Mouse (Mus musculus) CH12.LX (cell line): ENCODE measurements at regions not wholly inside any gene's neighbourhood (a gene's known extent, or its start where the extent isn't known, plus 50 kb on each side); places are given as distances from the start of the nearest gene placed in this dataset.

ENCODE experiments used
- DNase-seq: peaks from one replicate; pipeline ENCODE4 v3.0.0-alpha.2; 2013; ENCODE audit errors: extremely low read depth
- H3K27ac ChIP-seq: 2 replicates; pipeline ENCODE4 v1.5.1; 2012; ENCODE audit warnings: low read depth, mild to moderate bottlenecking, control low read depth, moderate library complexity; ENCODE audit not compliant: insufficient read depth
- H3K27me3 ChIP-seq: replicated peaks from 2 replicates; pipeline ENCODE3; 2012; ENCODE audit warnings: inconsistent platforms
- H3K36me3 ChIP-seq, 2 experiments: replicated peaks in 1 of 2; 2 replicates each; pipeline versions ENCODE3 to v1.6.1; 2012; ENCODE audit warnings: inconsistent platforms in 1 of 2, low read length in 1 of 2, mild to moderate bottlenecking in 1 of 2, mixed read lengths in 1 of 2, moderate library complexity in 1 of 2; ENCODE audit not compliant: control insufficient read depth in 1 of 2, insufficient read depth in 1 of 2
- H3K4me1 ChIP-seq, 2 experiments: 2 replicates each; pipeline ENCODE4 v1.6.1; 2012; ENCODE audit warnings: inconsistent platforms in 1 of 2, moderate library complexity in 1 of 2; ENCODE audit not compliant: insufficient read depth in 2 of 2, control insufficient read depth in 1 of 2
- H3K4me2 ChIP-seq: 2 replicates; pipeline ENCODE4 v1.6.1; 2012; ENCODE audit warnings: low read depth, mild to moderate bottlenecking, control low read depth; ENCODE audit not compliant: poor library complexity, insufficient read depth, severe bottlenecking
- H3K4me3 ChIP-seq, 3 experiments: fragments of 150-350 bp in 1 of 3; sonication (generic) in 1 of 3; replicated peaks in 1 of 3; 2 replicates each; pipeline versions ENCODE3 to v1.5.1; 2011 to 2012; ENCODE audit warnings: low read depth in 2 of 3, low read length in 2 of 3, mild to moderate bottlenecking in 2 of 3, moderate library complexity in 2 of 3, control low read depth in 1 of 3, improper control_type of control experiment in 1 of 3, inconsistent platforms in 1 of 3, mixed read lengths in 1 of 3; ENCODE audit not compliant: poor library complexity in 1 of 3
- H3K79me2 ChIP-seq: replicated peaks from 2 replicates; pipeline ENCODE4 v1.6.1; 2012; ENCODE audit warnings: mild to moderate bottlenecking, moderate library complexity; ENCODE audit not compliant: control insufficient read depth, poor library complexity, insufficient read depth, severe bottlenecking; ENCODE audit errors: extremely low read depth
- H3K9ac ChIP-seq: 2 replicates; pipeline ENCODE4 v1.6.1; 2012; ENCODE audit warnings: low read depth, mild to moderate bottlenecking, control low read depth, moderate library complexity; ENCODE audit not compliant: insufficient read depth
- H3K9me3 ChIP-seq: replicated peaks from 2 replicates; pipeline ENCODE3; 2012; ENCODE audit warnings: low read length, inconsistent platforms, mixed read lengths
- CHD2 ChIP-seq: IDR thresholded peaks from 2 replicates; pipeline ENCODE4 v1.6.1; 2011; ENCODE audit warnings: low read length, improper control_type of control experiment
- CTCF ChIP-seq, 2 experiments: IDR thresholded peaks in 1 of 2; conservative IDR thresholded peaks in 1 of 2; 2 replicates each; pipeline ENCODE4 v1.5.1; 2011 to 2012; ENCODE audit warnings: low read depth in 2 of 2, low read length in 2 of 2, improper control_type of control experiment in 1 of 2, inconsistent platforms in 1 of 2, mild to moderate bottlenecking in 1 of 2, moderate library complexity in 1 of 2
- ELF1 ChIP-seq: IDR thresholded peaks from 2 replicates; pipeline ENCODE4 v1.6.1; 2014; ENCODE audit warnings: low read depth, mild to moderate bottlenecking, inconsistent platforms, low read length, improper control_type of control experiment
- EP300 ChIP-seq: IDR thresholded peaks from 2 replicates; pipeline ENCODE4 v1.6.1; 2011; ENCODE audit warnings: low read length, improper control_type of control experiment
- HCFC1 ChIP-seq: IDR thresholded peaks from 2 replicates; pipeline ENCODE4 v1.6.1; 2012; ENCODE audit warnings: low read depth, mild to moderate bottlenecking, inconsistent platforms, low read length, improper control_type of control experiment
- IRF4 ChIP-seq: IDR thresholded peaks from 2 replicates; pipeline ENCODE4 v1.6.1; 2014; ENCODE audit warnings: low read depth, mild to moderate bottlenecking, inconsistent platforms, low read length, improper control_type of control experiment
- JUN ChIP-seq: IDR thresholded peaks from 2 replicates; pipeline ENCODE4 v1.6.1; 2011; ENCODE audit warnings: low read depth, mild to moderate bottlenecking, low read length, improper control_type of control experiment, moderate library complexity; ENCODE audit not compliant: insufficient read depth
- JUND ChIP-seq: conservative IDR thresholded peaks from 2 replicates; pipeline ENCODE4 v1.6.1; 2011; ENCODE audit warnings: low read depth, low read length, improper control_type of control experiment
- KAT2A ChIP-seq: IDR thresholded peaks from 2 replicates; pipeline ENCODE4 v1.6.1; 2012; ENCODE audit warnings: low read length, improper control_type of control experiment, inconsistent platforms; ENCODE audit not compliant: insufficient replicate concordance
- MEF2A ChIP-seq: IDR thresholded peaks from 2 replicates; pipeline ENCODE4 v1.6.1; 2014; ENCODE audit warnings: low read depth, mild to moderate bottlenecking, inconsistent platforms, low read length, improper control_type of control experiment, borderline replicate concordance
- MYC ChIP-seq: IDR thresholded peaks from 2 replicates; pipeline ENCODE4 v1.6.1; 2011; ENCODE audit warnings: low read depth, mild to moderate bottlenecking, improper control_type of control experiment, low read length
- NELFE ChIP-seq: IDR thresholded peaks from 2 replicates; pipeline ENCODE4 v1.6.1; 2011; ENCODE audit warnings: low read depth, low read length, improper control_type of control experiment
- PAX5 ChIP-seq: IDR thresholded peaks from 2 replicates; pipeline ENCODE4 v1.6.1; 2012; ENCODE audit warnings: low read length, inconsistent platforms, mixed read lengths
- SIN3A ChIP-seq: IDR thresholded peaks from 2 replicates; pipeline ENCODE4 v1.6.1; 2012; ENCODE audit warnings: low read length, improper control_type of control experiment, inconsistent platforms
- UBTF ChIP-seq: IDR thresholded peaks from 2 replicates; pipeline ENCODE4 v1.6.1; 2012; ENCODE audit warnings: low read depth, mild to moderate bottlenecking, inconsistent platforms, low read length, improper control_type of control experiment, moderate library complexity
- USF2 ChIP-seq: conservative IDR thresholded peaks from 2 replicates; pipeline ENCODE4 v1.6.1; 2011; ENCODE audit warnings: low read depth, low read length, improper control_type of control experiment
- ZC3H11A ChIP-seq: IDR thresholded peaks from 2 replicates; pipeline ENCODE4 v1.6.1; 2012; ENCODE audit warnings: low read depth, mild to moderate bottlenecking, inconsistent platforms, low read length, improper control_type of control experiment
- dilution Hi-C: fragments of 300-500 bp; cut with MboI; formaldehyde crosslinking; loops from 2 replicates; pipeline ENCODE4 v1.14.3; 2020; ENCODE audit warnings: low sequenced_read_pairs; ENCODE audit not compliant: extremely low pct_unique_long_range_greater_than_20kb, extremely low pct_ligation_motif_present
- in situ Hi-C: fragments of 300-500 bp; cut with MboI; formaldehyde crosslinking; loops from 3 replicates; pipeline ENCODE4 v1.14.3; 2019; ENCODE audit warnings: low sequenced_read_pairs, low pct_ligation_motif_present, low pct_unique_long_range_greater_than_20kb, mixed read lengths

- no peak overlapping the region for H3K9ac ChIP-seq
- H3K27ac ChIP-seq, result no peak overlapping the region
- no peak for DNase-seq
- dilution Hi-C loops (no loop called here), in situ Hi-C loops (no loop called here)
- no peaks in the 10 kb centered on the region for H3K36me3 ChIP-seq
- H3K79me2 ChIP-seq, result no peaks in the 10 kb centered on the region
- peaks cover 5 to 20% of the 10 kb centered on the region in 2 experiments; a peak in 3 of 4 replicates for H3K4me1 ChIP-seq
- no peak overlapping the region for H3K4me2 ChIP-seq
- H3K4me3 ChIP-seq, result no peak overlapping the region
- TF ChIP-seq UBTF (no peak), KAT2A (no peak)
- TF ChIP-seq, all 38 proteins: peak for 0
- Histone ChIP-seq H3K9me3 (no peaks in the 10 kb centered on the region), H3K27me3 (no peaks in the 10 kb centered on the region)
Measured at GRCm38 (mm10) chr11:86005284-86005683, 119.1 kb downstream of the Tbx4 start.

GRCm38 (mm10) chr11:86005899-86006445 lies 119.8 kb downstream of the Tbx4 start:
- Histone ChIP-seq H3K36me3 (no peaks in the 10 kb centered on the region), H3K27me3 (no peaks in the 10 kb centered on the region)
- dilution Hi-C loops, result no loop called here
- no peak for TF ChIP-seq MEF2A
- no peak for TF ChIP-seq USF2
- no peak for TF ChIP-seq NELFE
- TF ChIP-seq IRF4, result no peak
- no peak for TF ChIP-seq SIN3A
- TF ChIP-seq CTCF (conservative IDR thresholded peaks at IDR 0.05 in 1 of 2, IDR thresholded peaks at IDR 0.05 in 1 of 2; ENCODE audit: low read depth in 2 of 2, low read length in 2 of 2), result no peak
- no peak for TF ChIP-seq HCFC1
- no peak for TF ChIP-seq PAX5
- TF ChIP-seq, all 38 proteins: peak for 0
- no peak overlapping the region for H3K4me3 ChIP-seq
- H3K4me2 ChIP-seq, result no peak overlapping the region
- H3K79me2 ChIP-seq, result no peaks in the 10 kb centered on the region
- H3K4me1 ChIP-seq, result peaks cover 5 to 20% of the 10 kb centered on the region in 2 experiments; a peak in 3 of 4 replicates
- no peak for DNase-seq
- no peaks in the 10 kb centered on the region for H3K9me3 ChIP-seq
- in situ Hi-C loops, result no loop called here
- no peak overlapping the region for H3K27ac ChIP-seq
- no peak overlapping the region for H3K9ac ChIP-seq

- dilution Hi-C loops, result no loop called here
- H3K9ac ChIP-seq, result no peak overlapping the region
- in situ Hi-C loops, result no loop called here
- TF ChIP-seq ELF1, result 0 out of 2 replicates have a peak, but pooled peaks have one; percentile 10
- TF ChIP-seq MYC, result no peak
- peak; percentile 18; the same call in 1 of the 2 replicates for TF ChIP-seq MEF2A
- peak; percentile 68 for TF ChIP-seq JUND
- TF ChIP-seq ZC3H11A, result no peak
- TF ChIP-seq JUN, result peak; percentile 47
- peak; percentile 91 for TF ChIP-seq EP300
- no peak for TF ChIP-seq CHD2
- peak; percentile 84 for TF ChIP-seq IRF4
- TF ChIP-seq, all 38 proteins: peak for 6
- peak overlapping the region; percentile 3; the same call in 1 of the 2 replicates for H3K4me2 ChIP-seq
- H3K9me3 ChIP-seq, result no peaks in the 10 kb centered on the region
- H3K27me3 ChIP-seq, result no peaks in the 10 kb centered on the region
- no peaks in the 10 kb centered on the region for H3K36me3 ChIP-seq
- H3K4me3 ChIP-seq, result no peak overlapping the region
- DNase-seq, result peak; percentile 61
- no peak overlapping the region for H3K27ac ChIP-seq
- H3K4me1 ChIP-seq, result peaks cover 5 to 20% of the 10 kb centered on the region in 2 experiments; a peak in 3 of 4 replicates
- no peaks in the 10 kb centered on the region for H3K79me2 ChIP-seq
Measured at GRCm38 (mm10) chr11:86006859-86007258, 120.6 kb downstream of the Tbx4 start.
